30 mouse cellular contexts compared by ENCODE assay signal in the genomic region with DNA sequence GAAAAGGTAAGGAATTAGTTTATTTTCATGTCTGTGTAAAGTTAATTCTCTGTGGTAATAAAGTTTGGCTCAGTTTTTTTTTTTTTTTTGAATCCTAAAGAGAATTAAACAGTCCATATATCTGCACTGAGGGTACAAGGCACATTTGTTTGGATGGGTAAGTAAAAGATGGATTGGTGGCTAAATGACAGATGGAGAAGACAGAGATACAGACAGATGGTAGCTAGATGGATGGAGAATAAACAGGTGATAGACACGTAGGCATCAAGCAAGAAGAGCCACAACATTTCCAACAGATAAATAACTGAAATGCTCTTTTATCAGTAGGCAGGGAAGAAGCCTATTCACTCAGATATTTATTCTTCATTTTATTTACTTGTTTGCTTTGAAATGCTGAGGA.
"Had no signal": no experiment of that assay in that cellular context is flagged by ENCODE, and none has a peak within 500 bp of the region (broad histone marks: within the 10 kb centered on the region; RNA-seq: fewer than 3 reads in every experiment).

No protein-coding gene starts in this region.

- DNase-seq: left cerebral cortex, postnatal 4 days; liver; liver, embryonic 13.5 days; liver, postnatal 0 days; lung, adult 18-20 months; lung, adult 2 months; lung, embryonic 14.5 days; lung, postnatal 10 days; lung, postnatal 14 days; lung, postnatal 36 days; lung, postnatal 4 days; midbrain, embryonic 14.5 days had no signal

- H3K4me3 ChIP-seq: limb, embryonic 10.5 days; limb, embryonic 12.5 days; limb, embryonic 13.5 days; limb, embryonic 15.5 days; liver, embryonic 12.5 days; liver, embryonic 13.5 days; liver, embryonic 15.5 days; lung, embryonic 15.5 days; megakaryocyte, embryonic 14.5 days; midbrain, embryonic 10.5 days; midbrain, embryonic 12.5 days; midbrain, embryonic 13.5 days; midbrain, embryonic 15.5 days; myocyte; neural tube, embryonic 12.5 days had no signal

- H3K27ac ChIP-seq: limb, embryonic 10.5 days; limb, embryonic 12.5 days; limb, embryonic 13.5 days; limb, embryonic 15.5 days; liver, embryonic 12.5 days; liver, embryonic 13.5 days; liver, embryonic 14.5 days; liver, embryonic 15.5 days; lung, embryonic 15.5 days; macrophage; midbrain, embryonic 10.5 days; midbrain, embryonic 12.5 days; midbrain, embryonic 13.5 days; midbrain, embryonic 15.5 days; neural tube, embryonic 12.5 days had no signal

- H3K4me1 ChIP-seq: limb, embryonic 10.5 days; limb, embryonic 12.5 days; limb, embryonic 15.5 days; liver, embryonic 12.5 days; liver, embryonic 13.5 days; liver, embryonic 15.5 days; lung, embryonic 15.5 days; midbrain, embryonic 10.5 days; midbrain, embryonic 12.5 days; midbrain, embryonic 13.5 days; midbrain, embryonic 15.5 days; neural tube, embryonic 12.5 days had no signal

- ATAC-seq: liver, embryonic 12.5 days; liver, postnatal 0 days; lung, postnatal 0 days; midbrain, embryonic 13.5 days; midbrain, embryonic 15.5 days; midbrain, embryonic 16.5 days had no signal
